Mouse (Mus musculus) forebrain, embryonic 12.5 days (tissue): ENCODE data around the gene Sema3c. TPM values are rescaled to one million over a fixed set of nuclear protein-coding genes. Genes with fewer than 3 reads are reported as not detected.
A peak's percentile ranks its signal among the peaks of the same experiment; 100 is the strongest.

ENCODE experiments used
- ATAC-seq: fragments of 200-750 bp; cut with Nextera tagmentation; 2 replicates; pipeline ENCODE4 v1.8.0; 2017; ENCODE audit warnings: moderate TSS enrichment; ENCODE audit not compliant: low FRiP score
- H3K27ac ChIP-seq: fragments of 300-500 bp; sonication (generic); 2 replicates; pipeline ENCODE4 v1.5.1; 2016; ENCODE audit warnings: mild to moderate bottlenecking
- H3K27me3 ChIP-seq: fragments of 300-500 bp; sonication (generic); 2 replicates; pipeline ENCODE4 v1.6.1; 2016; ENCODE audit warnings: mild to moderate bottlenecking
- H3K36me3 ChIP-seq: fragments of 300-500 bp; sonication (generic); replicated peaks from 2 replicates; pipeline ENCODE4 v1.6.1; 2016; ENCODE audit warnings: mild to moderate bottlenecking
- H3K4me1 ChIP-seq: fragments of 300-500 bp; sonication (generic); 2 replicates; pipeline ENCODE4 v1.6.1; 2016
- H3K4me2 ChIP-seq: fragments of 300-500 bp; sonication (generic); 2 replicates; pipeline ENCODE4 v1.6.1; 2016; ENCODE audit warnings: mild to moderate bottlenecking, moderate library complexity
- H3K4me3 ChIP-seq: fragments of 300-500 bp; sonication (generic); replicated peaks from 2 replicates; pipeline ENCODE4 v1.5.1; 2016; ENCODE audit warnings: mild to moderate bottlenecking
- H3K9ac ChIP-seq: fragments of 300-500 bp; sonication (generic); 2 replicates; pipeline ENCODE4 v1.6.1; 2016; ENCODE audit warnings: mild to moderate bottlenecking
- H3K9me3 ChIP-seq: fragments of 300-500 bp; sonication (generic); 2 replicates; pipeline ENCODE4 v1.6.1; 2016
- WGBS: fragments of 180-500 bp; shearing (Covaris S2); methylation state at CpG from one replicate; pipeline ENCODE4 v1.1.7; 2016; 5-methylcytosine and 5-hydroxymethylcytosine counted together
- polyA plus RNA-seq: library from polyadenylated mRNA; unstranded; fragments of >200 nt; fragmentation: Nextera tagmentation; extraction: Ambion mirVana; gene quantifications from 2 replicates; pipeline ENCODE4 v1.2.1, GENCODE M21; 2016

The Sema3c gene
- polyA plus RNA-seq, 1 experiment from 2014 or later: 21.6 TPM

- Histone ChIP-seq H3K9ac (no peak overlapping the region), H3K4me2 (no peak overlapping the region), H3K27ac (no peak overlapping the region), H3K36me3 (no peaks in the 10 kb centered on the region), H3K27me3 (no peaks in the 10 kb centered on the region), H3K4me1 (no peaks in the 10 kb centered on the region), H3K9me3 (no peaks in the 10 kb centered on the region), H3K4me3 (no peak overlapping the region)
- no peak for ATAC-seq
Measured at GRCm38 (mm10) chr5:17671356-17671755, 97.3 kb downstream of the Sema3c start.

GRCm38 (mm10) chr5:17680862-17681261, 106.8 kb downstream of the Sema3c start:
- no peak for ATAC-seq
- Histone ChIP-seq H3K9ac (no peak overlapping the region), H3K36me3 (no peaks in the 10 kb centered on the region), H3K4me2 (no peak overlapping the region), H3K9me3 (no peaks in the 10 kb centered on the region), H3K4me1 (no peaks in the 10 kb centered on the region), H3K27me3 (no peaks in the 10 kb centered on the region), H3K4me3 (no peak overlapping the region), H3K27ac (no peak overlapping the region)
- WGBS: 91% methylated on average over 2 of the region's 2 CpGs

- 76% methylated on average over 2 of the region's 2 CpGs for WGBS
- ATAC-seq: no peak
- H3K9me3 ChIP-seq: no peaks in the 10 kb centered on the region
- H3K36me3 ChIP-seq: no peaks in the 10 kb centered on the region
- H3K27ac ChIP-seq: no peak overlapping the region
- H3K4me1 ChIP-seq: no peaks in the 10 kb centered on the region
- H3K9ac ChIP-seq: no peak overlapping the region
- H3K4me3 ChIP-seq: no peak overlapping the region
- H3K27me3 ChIP-seq: no peaks in the 10 kb centered on the region
- H3K4me2 ChIP-seq: no peak overlapping the region
Measured at GRCm38 (mm10) chr5:17689121-17689520, 115.0 kb downstream of the Sema3c start.

- no peaks in the 10 kb centered on the region for H3K4me1 ChIP-seq
- H3K9me3 ChIP-seq: no peaks in the 10 kb centered on the region
- H3K27ac ChIP-seq: no peak overlapping the region
- 78% methylated on average over 5 of the region's 5 CpGs for WGBS
- no peak for ATAC-seq
- no peak overlapping the region for H3K9ac ChIP-seq
- H3K4me3 ChIP-seq: no peak overlapping the region
- no peaks in the 10 kb centered on the region for H3K27me3 ChIP-seq
- no peaks in the 10 kb centered on the region for H3K36me3 ChIP-seq
- no peak overlapping the region for H3K4me2 ChIP-seq
Measured at GRCm38 (mm10) chr5:17689604-17690003, 115.5 kb downstream of the Sema3c start.

- Histone ChIP-seq H3K4me3 (no peak overlapping the region), H3K9me3 (no peaks in the 10 kb centered on the region), H3K36me3 (no peaks in the 10 kb centered on the region), H3K4me1 (no peaks in the 10 kb centered on the region), H3K4me2 (no peak overlapping the region), H3K27me3 (no peaks in the 10 kb centered on the region), H3K27ac (no peak overlapping the region), H3K9ac (no peak overlapping the region)
- WGBS: 82% methylated on average over 2 of the region's 2 CpGs
- no peak for ATAC-seq
Measured at GRCm38 (mm10) chr5:17695366-17695765, 121.3 kb downstream of the Sema3c start.

- no peak overlapping the region for H3K4me3 ChIP-seq
- H3K9ac ChIP-seq: no peak overlapping the region
- no peak for ATAC-seq
- no peaks in the 10 kb centered on the region for H3K27me3 ChIP-seq
- 94% methylated on average over 2 of the region's 2 CpGs for WGBS
- H3K27ac ChIP-seq: no peak overlapping the region
- H3K9me3 ChIP-seq: no peaks in the 10 kb centered on the region
- H3K4me1 ChIP-seq: no peaks in the 10 kb centered on the region
- H3K36me3 ChIP-seq: no peaks in the 10 kb centered on the region
- H3K4me2 ChIP-seq: no peak overlapping the region
Measured at GRCm38 (mm10) chr5:17698905-17699304, 124.8 kb downstream of the Sema3c start.

GRCm38 (mm10) chr5:17704160-17704559, 130.1 kb downstream of the Sema3c start:
- 64% methylated on average over 3 of the region's 3 CpGs for WGBS
- no peak overlapping the region for H3K9ac ChIP-seq
- H3K4me1 ChIP-seq: no peaks in the 10 kb centered on the region

GRCm38 (mm10) chr5:17707086-17707485, 133.0 kb downstream of the Sema3c start:
- Histone ChIP-seq H3K27ac (no peak overlapping the region), H3K4me3 (no peak overlapping the region), H3K36me3 (no peaks in the 10 kb centered on the region), H3K27me3 (no peaks in the 10 kb centered on the region), H3K9me3 (no peaks in the 10 kb centered on the region), H3K4me1 (no peaks in the 10 kb centered on the region), H3K4me2 (no peak overlapping the region), H3K9ac (no peak overlapping the region)
- peak; percentile 49; the same call in 1 of the 2 replicates for ATAC-seq
- 52% methylated on average over 3 of the region's 3 CpGs for WGBS

More at GRCm38 (mm10) chr5:17704160-17704559, 130.1 kb downstream of the Sema3c start:
- Histone ChIP-seq H3K36me3 (no peaks in the 10 kb centered on the region), H3K4me3 (no peak overlapping the region), H3K27ac (no peak overlapping the region), H3K4me2 (no peak overlapping the region), H3K9me3 (no peaks in the 10 kb centered on the region), H3K27me3 (no peaks in the 10 kb centered on the region)
- no peak for ATAC-seq

GRCm38 (mm10) chr5:17712374-17712773, 138.3 kb downstream of the Sema3c start:
- ATAC-seq: no peak
- H3K9me3 ChIP-seq: no peaks in the 10 kb centered on the region
- 53% methylated on average over 4 of the region's 4 CpGs for WGBS
- H3K4me3 ChIP-seq: no peak overlapping the region
- no peak overlapping the region for H3K9ac ChIP-seq
- H3K4me1 ChIP-seq: no peaks in the 10 kb centered on the region
- H3K27me3 ChIP-seq: no peaks in the 10 kb centered on the region
- H3K36me3 ChIP-seq: no peaks in the 10 kb centered on the region
- no peak overlapping the region for H3K4me2 ChIP-seq
- H3K27ac ChIP-seq: no peak overlapping the region

- no peaks in the 10 kb centered on the region for H3K36me3 ChIP-seq
- WGBS: 84% methylated on average over 1 of the region's 1 CpGs
- H3K4me2 ChIP-seq: no peak overlapping the region
- no peak overlapping the region for H3K4me3 ChIP-seq
- H3K27me3 ChIP-seq: no peaks in the 10 kb centered on the region
- no peak overlapping the region for H3K9ac ChIP-seq
- no peak for ATAC-seq
- no peaks in the 10 kb centered on the region for H3K9me3 ChIP-seq
- no peaks in the 10 kb centered on the region for H3K4me1 ChIP-seq
- no peak overlapping the region for H3K27ac ChIP-seq
Measured at GRCm38 (mm10) chr5:17715206-17715605, 141.1 kb downstream of the Sema3c start.

GRCm38 (mm10) chr5:17720011-17720410, 145.9 kb downstream of the Sema3c start:
- Histone ChIP-seq H3K27me3 (no peaks in the 10 kb centered on the region), H3K27ac (no peak overlapping the region), H3K9me3 (no peaks in the 10 kb centered on the region), H3K4me2 (no peak overlapping the region), H3K36me3 (no peaks in the 10 kb centered on the region), H3K4me3 (no peak overlapping the region), H3K4me1 (no peaks in the 10 kb centered on the region), H3K9ac (no peak overlapping the region)
- no peak for ATAC-seq
- WGBS: 74% methylated on average over 4 of the region's 4 CpGs

GRCm38 (mm10) chr5:17724031-17724430, 149.9 kb downstream of the Sema3c start:
- Histone ChIP-seq H3K4me3 (no peak overlapping the region), H3K36me3 (no peaks in the 10 kb centered on the region), H3K4me2 (no peak overlapping the region), H3K27ac (no peak overlapping the region), H3K9me3 (no peaks in the 10 kb centered on the region), H3K27me3 (no peaks in the 10 kb centered on the region), H3K9ac (no peak overlapping the region), H3K4me1 (no peaks in the 10 kb centered on the region)
- ATAC-seq: peak; percentile 36; the same call in 1 of the 2 replicates
- WGBS: 52% methylated on average over 2 of the region's 2 CpGs

- WGBS: 93% methylated on average over 5 of the region's 5 CpGs
- H3K36me3 ChIP-seq: no peaks in the 10 kb centered on the region
- H3K27me3 ChIP-seq: no peaks in the 10 kb centered on the region
- no peak overlapping the region for H3K4me2 ChIP-seq
- H3K4me3 ChIP-seq: no peak overlapping the region
- no peaks in the 10 kb centered on the region for H3K9me3 ChIP-seq
- no peak for ATAC-seq
- H3K9ac ChIP-seq: no peak overlapping the region
- H3K4me1 ChIP-seq: no peaks in the 10 kb centered on the region
- no peak overlapping the region for H3K27ac ChIP-seq
Measured at GRCm38 (mm10) chr5:17728047-17728446, 154.0 kb downstream of the Sema3c start.
